Mouse (Mus musculus): ENCODE measurements at regions not wholly inside any gene's neighbourhood (a gene's known extent, or its start where the extent isn't known, plus 50 kb on each side); places are given as distances from the start of the nearest gene placed in this dataset.
A peak's percentile ranks its signal among the peaks of the same experiment; 100 is the strongest.

DNA sequence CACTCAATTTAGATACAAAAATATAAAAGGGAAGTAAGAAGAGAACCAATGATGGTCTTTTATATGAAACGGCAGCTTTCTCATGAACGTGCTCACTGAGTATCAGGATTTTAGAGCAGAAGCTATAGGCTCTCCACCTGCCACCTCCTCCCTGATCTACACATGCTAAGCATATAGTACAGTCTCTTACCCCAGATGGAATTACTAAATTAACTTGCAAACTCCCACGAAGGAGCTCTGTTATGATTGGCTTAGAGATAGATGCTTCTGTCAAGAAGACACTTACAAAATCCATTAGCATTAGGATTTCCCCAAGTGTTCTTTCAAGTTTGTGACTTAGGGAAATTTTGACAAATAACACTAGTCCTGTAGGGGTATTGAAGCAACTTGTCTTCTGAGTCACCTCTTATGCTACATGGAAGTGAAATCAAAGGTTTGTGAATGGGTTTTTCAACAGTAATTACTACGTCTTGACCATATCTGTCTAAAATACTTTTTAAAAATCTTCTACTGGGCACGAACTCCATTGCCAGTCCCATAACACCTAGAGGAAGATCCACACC lies 60.6 kb downstream of the Crygs start:
- DNase-seq, result no peak

DNA sequence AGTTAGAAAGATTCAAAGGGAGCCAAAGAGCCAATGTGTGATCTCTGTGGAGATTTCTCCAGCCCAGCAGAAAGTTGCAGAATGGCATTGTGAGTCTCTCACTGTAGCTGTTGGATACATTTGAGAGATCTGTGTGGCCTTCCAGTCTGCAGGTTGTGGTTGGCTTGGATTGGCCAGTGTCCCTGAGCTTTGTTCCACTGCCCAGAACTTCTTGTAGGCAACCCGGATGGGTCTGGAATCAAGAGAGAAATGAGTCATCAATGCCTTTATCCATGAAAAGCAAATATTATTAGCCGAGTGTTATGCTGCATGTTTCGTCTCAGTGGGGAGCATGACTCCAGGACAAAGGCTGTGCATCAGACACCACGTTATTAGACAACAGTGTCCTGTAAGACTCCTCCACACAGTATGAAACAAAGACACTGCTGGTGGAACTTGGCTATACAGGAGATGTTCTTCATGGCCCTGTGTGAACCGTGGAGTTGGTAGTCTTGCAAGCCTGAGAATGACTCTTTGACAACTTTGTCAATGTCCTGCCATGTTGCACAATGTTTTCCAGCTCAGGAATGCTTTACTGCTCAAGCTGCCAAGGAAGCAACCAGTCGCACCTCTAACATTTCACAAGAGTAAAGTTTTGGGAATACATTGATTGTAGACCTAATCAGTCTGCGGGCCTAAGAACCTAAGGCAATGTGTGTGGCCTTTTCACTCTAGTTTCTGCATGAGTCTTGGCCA lies 67.1 kb downstream of the Crygs start:
- DNase-seq, result no peak

DNA sequence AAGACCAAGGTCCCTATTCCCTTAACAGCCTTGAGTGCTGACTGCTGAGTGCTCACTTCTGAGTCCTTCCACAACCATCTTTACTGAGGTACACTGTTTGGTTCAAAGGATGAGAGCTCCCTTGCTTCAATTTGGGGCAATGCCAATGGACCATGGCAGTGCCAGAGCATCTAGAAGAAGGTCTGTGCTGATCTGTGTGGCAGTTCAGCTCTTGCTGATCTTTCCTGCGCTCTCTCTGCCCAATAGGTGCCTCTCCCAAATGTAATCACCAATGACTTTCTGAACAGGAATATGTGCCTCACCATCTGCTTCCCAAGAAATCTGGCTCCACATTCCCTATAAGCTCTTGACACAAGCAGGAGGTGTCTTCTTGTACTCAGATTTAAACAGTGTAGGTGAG lies 67.9 kb downstream of the Crygs start:
- DNase-seq, result no peak

DNA sequence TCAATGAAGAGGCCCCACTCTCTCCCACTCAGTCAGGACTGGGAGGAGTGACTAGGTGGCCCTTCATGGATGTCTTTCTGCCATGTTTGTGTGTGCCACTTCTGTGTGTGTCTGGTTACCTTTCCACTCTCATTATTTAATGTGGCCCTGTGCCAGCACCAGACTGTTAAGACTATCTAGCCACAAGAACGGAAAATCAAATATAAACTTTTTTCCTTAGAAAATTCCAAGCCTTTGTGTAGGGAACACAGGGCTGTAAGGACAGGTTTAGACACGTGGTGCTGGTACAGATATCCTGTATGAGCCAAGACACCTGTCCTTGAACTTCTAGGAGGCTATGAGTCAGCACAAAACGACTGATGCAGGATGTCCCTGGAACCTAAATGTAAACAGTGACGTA lies 69.9 kb downstream of the Crygs start:
- DNase-seq, result no peak

DNA sequence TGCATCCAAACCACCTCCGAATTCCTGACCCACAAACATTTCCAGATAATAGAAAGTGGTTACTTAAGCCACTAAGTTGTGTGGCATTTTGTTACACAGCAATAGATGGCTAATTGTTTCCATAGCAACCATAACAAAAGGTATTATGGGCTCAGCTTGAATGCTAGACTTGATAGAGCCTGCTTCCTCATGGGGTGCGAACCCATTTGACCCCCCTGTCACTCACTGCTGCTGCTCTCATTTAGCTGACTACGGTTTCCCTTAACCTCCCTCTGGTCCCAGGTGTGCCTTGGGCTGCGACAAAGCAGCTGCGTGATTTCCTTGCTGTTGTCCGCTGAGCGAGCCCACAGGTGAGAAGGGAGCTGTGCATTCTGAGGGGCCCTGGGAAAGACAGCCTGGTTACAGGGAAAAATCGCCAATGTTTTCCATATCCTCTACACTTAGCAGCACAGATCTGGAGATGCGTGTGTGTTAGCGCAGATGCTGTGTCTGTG lies 76.8 kb downstream of the Crygs start:
- no peak for DNase-seq

DNA sequence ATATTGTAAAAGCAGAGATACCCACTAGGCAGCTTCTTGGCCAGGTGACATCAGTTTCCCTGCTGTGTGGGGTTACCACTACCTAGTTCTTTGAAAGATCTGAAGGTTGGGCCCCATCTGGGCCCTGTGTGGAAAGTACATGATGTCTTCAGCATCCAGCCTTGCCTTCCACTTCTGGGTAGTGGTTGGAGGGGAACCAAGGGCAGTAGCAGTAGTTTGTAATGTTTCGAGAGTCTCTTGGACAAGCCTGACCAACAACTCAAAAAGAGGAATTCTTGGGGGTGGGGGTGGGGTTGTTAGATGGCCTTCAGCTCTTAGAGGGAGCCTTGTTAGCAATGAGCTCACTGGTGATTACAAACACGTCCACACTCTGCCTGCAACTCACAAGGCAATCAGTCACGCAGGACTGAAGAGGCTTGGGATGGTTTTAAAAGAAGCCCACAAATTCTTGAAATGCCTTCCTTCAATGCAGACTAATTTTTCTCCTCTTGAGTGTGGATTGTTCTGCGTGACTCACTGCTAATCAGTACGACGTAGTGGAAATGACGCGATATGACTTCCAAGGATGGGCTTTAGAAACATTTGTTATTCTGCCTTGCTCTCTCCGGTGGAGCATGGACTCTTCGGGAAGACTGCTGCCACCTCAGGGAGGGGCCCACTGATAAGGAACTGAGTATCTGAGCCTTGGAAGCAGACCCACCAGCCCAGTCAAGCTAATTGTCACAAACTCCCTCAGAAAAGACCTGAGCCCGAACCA lies 76.9 kb upstream of the Dgkg start:
- DNase-seq, result no peak

DNA sequence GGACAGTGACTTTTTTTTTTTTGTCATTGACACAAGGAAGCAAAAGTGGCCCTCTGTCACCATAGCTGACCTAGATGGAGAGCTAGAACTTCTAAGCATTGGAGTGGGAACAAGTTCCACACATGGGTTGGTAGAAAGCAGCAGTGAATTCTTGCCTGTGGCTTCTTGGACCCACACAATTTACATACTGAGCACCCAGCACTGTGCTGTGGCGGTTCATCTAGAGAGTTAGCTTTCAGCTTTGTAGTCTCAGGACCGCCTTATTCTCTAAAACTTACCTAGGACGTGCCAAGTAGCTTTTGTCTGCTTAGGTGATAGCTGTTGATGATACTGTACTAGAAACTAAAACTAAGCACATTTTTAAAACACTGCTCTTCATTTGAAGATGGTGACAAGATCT lies 72.1 kb upstream of the Dgkg start:
- no peak for DNase-seq

DNA sequence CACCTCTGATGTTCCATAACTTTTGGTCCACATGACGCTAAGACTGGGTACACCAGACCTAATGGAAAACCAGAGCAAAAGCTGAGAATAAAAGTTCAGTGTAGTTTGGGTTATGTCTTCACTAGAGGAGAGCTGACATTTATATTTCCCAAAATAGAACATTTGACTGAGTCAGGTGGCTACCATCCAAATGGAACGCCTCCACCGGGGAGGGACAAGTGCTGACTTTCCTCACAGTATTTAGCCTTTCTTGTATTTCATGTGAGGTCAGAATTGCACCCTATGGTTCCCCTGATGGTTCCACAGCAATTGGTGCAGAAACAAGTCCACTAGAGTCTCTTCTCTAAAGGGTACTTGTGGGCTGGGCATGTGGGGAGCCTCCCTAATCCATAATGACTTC lies 68.2 kb upstream of the Dgkg start:
- peak; percentile 68 for DNase-seq

DNA sequence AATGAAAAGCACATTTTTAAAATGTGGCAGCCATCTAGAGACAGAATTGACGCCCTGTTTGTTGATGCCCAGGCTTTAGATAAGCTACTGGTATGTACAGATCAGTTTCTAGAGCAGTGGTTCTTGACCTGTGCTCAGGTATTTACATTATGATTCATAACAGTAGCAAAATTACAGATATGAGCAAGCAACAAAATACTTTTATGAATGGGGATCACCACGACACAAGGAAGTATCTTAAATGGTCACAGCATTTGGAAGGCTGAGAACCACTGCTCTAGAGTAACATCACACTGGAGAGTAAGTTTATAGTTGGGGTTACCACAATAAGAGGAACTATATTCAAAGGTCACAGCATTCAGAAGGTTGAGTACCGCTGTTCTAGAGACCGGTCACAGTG lies 66.3 kb upstream of the Dgkg start:
- DNase-seq, result no peak

DNA sequence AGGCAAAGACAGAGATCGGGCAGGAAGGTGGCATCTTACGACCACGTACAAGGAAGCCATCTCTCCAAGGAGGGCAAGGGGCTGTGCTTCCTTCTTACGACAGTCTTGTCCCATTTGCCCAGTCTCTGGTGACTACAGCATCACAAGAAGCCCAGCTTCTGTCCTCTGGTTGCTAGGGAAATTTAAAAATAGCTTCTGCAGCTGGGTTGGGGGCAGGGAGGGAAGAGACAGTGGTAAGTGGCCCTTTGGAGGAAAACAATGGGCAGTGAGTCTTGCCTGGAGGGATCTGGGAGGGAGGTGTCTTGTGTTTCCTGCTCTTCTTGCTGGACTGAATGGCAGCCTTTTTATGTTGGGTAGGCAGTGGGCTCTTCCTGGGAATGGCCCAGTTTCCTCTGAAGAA lies 62.8 kb upstream of the Dgkg start:
- no peak for DNase-seq

DNA sequence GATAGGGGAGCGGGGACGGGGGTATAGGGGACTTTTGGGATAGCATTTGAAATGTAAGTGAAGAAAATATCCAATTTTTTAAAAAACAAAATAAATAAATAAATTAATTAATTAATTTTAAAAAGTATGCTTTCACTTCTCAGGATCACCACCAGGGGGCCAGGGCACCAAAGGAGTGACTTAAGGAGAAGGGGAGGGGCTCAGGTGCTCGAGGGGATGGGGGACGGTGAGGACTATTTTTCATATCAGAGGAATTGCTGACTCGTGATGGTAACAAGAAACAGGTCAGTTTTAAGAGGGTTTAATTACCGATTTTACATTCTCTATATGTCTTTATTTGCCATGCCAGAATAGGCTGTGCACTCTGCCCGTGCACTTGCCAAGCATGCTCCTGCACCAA lies 62.3 kb upstream of the Dgkg start:
- DNase-seq, result peak; percentile 21

DNA sequence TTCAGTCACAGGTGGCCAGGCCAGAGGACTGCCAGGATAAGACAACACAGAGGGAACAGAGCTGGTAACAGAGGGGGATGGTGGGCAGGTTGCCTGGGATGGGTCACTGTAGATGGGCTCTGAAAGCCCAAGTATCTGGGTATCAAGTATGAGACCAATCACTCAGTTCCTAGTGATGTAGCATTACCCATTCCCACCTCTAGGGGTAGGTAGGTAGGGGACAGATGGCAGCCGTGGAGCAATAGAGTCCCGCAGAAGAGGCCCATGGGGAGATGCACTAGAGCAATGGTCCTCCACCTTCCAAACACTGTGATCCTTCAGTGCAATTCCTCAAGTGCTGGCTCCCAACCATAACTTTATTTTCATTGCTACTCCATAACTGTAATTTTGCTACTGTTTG lies 60.4 kb upstream of the Dgkg start:
- no peak for DNase-seq

DNA sequence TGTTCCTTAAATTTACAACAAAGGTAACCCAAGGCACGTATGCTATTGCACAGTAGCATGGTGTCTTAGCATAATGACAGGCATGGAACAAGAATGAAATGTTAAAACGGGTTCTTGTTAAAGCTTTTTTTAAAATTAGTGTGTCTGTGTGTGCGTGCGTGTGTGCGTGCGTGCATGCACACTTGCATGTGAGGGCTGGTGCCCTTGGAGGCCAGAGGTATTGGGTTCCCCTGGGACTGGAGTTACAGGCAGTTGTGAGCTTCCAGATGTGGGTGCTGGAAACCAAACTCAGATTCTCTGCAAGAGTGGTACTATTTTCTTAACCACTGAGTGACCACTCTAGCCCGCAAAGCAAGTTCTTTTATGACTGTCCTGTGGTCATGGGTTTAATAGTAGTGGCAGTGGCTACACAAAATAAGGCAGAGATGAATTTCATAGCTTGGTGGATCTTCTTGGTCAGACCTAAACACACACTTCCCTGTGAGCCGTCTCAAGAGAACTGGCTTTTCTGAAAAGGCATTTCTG lies 59.3 kb upstream of the Dgkg start:
- no peak for DNase-seq

DNA sequence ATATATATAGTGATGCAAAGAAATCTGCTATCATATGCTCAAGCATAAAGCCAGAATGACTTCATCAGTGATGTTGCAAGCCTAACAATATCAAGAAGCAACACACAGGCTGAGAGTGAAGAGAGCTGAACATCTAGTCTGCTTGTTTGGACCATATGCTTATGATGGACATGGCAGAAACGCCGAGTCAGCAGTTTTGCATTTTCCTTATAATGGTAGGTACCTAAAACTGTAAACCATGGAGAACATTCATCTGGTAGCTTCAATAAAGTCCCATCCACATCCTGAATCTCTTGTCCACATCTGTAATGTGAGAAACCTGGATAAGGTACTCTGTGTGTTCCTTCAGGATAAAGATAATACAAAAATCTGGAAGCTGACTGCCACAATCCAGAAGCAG lies 57.3 kb upstream of the Dgkg start:
- no peak for DNase-seq

DNA sequence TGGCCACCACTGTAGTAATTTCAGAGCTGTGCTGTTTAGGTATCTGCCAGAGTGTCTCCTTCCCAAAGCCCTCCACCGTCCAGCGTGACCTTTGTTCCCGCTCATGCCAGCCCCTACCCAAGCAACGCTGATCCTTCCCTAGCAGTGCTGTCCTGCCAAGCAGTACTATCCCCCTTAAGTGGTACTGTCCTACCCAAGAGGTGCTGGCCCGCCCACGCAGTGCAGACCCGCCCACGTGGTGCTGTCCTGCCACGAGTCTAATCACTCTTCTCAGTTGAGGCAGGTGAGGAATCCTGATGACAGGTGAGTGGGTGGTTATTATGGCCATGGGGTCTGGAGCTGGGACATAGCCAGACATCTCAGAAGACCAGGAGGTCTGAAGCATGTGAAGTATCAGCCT lies 51.7 kb upstream of the Dgkg start:
- DNase-seq, result no peak

All from adrenal gland, postnatal 25 days (tissue).